Mouse (Mus musculus) midbrain, embryonic 12.5 days (tissue): ENCODE measurements around the gene Exoc3l4. TPM values are rescaled to one million over a fixed set of nuclear protein-coding genes. Genes with fewer than 3 reads are reported as not detected.

Experiments
- ATAC-seq: fragments of 200-750 bp; cut with Nextera tagmentation; 2 replicates; pipeline ENCODE4 v1.8.0; 2017; ENCODE audit warnings: low read depth, moderate TSS enrichment, moderate library complexity; ENCODE audit not compliant: low FRiP score
- H3K27ac ChIP-seq: fragments of 300-500 bp; sonication (generic); replicated peaks from 2 replicates; pipeline ENCODE4 v1.5.1; 2016; ENCODE audit warnings: mild to moderate bottlenecking
- H3K27me3 ChIP-seq: fragments of 300-500 bp; sonication (generic); 2 replicates; pipeline ENCODE4 v1.6.1; 2016; ENCODE audit warnings: mild to moderate bottlenecking
- H3K36me3 ChIP-seq: fragments of 300-500 bp; sonication (generic); 2 replicates; pipeline ENCODE4 v1.6.1; 2016
- H3K4me1 ChIP-seq: fragments of 300-500 bp; sonication (generic); 2 replicates; pipeline ENCODE4 v1.6.1; 2016
- H3K4me2 ChIP-seq: fragments of 300-500 bp; sonication (generic); replicated peaks from 2 replicates; pipeline ENCODE4 v1.6.1; 2016; ENCODE audit warnings: mild to moderate bottlenecking, moderate library complexity
- H3K4me3 ChIP-seq: fragments of 300-500 bp; sonication (generic); 2 replicates; pipeline ENCODE4 v1.5.1; 2016; ENCODE audit warnings: mild to moderate bottlenecking
- H3K9ac ChIP-seq: fragments of 300-500 bp; sonication (generic); replicated peaks from 2 replicates; pipeline ENCODE4 v1.6.1; 2016; ENCODE audit warnings: mild to moderate bottlenecking, moderate library complexity
- H3K9me3 ChIP-seq: fragments of 300-500 bp; sonication (generic); 2 replicates; pipeline ENCODE4 v1.6.1; 2016; ENCODE audit warnings: mild to moderate bottlenecking
- WGBS: fragments of 180-500 bp; shearing (Covaris S2); methylation state at CpG from one replicate; pipeline ENCODE4 v1.1.7; 2016; 5-methylcytosine and 5-hydroxymethylcytosine counted together
- polyA plus RNA-seq: library from polyadenylated mRNA; unstranded; fragments of >200 nt; fragmentation: Nextera tagmentation; extraction: Ambion mirVana; gene quantifications from 2 replicates; pipeline ENCODE4 v1.2.1, GENCODE M21; 2016

The Exoc3l4 gene
- polyA plus RNA-seq, 1 experiment from 2014 or later = 4.1 TPM

GRCm38 (mm10) chr12:111438850-111439249 is 22.0 kb downstream of the Exoc3l4 start:
- Histone ChIP-seq H3K9me3 (no peaks in the 10 kb centered on the region), H3K9ac (no peak overlapping the region)
- ATAC-seq = no peak

DNA sequence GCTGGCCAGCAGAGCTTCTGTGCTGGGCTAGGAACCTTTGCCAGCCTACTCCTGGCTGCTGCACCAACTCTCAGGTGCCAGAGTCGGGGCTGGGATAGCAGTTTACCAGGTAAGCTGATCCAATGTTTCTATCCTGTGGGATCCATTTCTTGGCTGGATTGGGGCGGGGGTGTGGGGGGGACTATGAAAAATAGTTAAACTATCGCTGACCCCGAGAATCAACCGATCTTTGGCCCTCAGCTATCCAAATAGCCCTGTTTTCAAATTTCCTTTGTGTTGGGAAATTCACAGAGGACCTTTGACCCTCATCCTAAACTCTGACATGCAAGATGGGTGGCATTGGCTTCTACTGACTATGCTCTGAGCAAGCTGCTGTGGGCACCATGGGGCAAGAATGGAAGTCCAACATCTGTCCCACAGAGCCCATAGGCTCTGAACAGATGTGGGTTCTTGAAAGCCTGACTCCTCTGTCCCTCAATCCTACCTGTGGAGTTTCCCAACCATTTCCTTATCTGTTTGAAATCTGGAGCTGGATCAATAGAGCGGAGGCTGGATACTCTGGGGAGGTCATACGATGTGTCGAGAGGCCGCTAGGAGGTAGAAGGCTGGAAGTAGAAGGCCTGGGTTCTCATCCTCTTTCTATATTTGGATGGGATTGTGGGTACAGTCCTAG is 24.0 kb downstream of the Exoc3l4 start:
- H3K27me3 ChIP-seq = peaks cover 88% of the 10 kb centered on the region
- 93% methylated on average over 9 of the region's 9 CpGs for WGBS
- H3K36me3 ChIP-seq = no peaks in the 10 kb centered on the region

More at GRCm38 (mm10) chr12:111438850-111439249, 22.0 kb downstream of the Exoc3l4 start:
- H3K4me1 ChIP-seq = peaks cover 18% of the 10 kb centered on the region
- H3K4me3 ChIP-seq = no peak overlapping the region
- H3K36me3 ChIP-seq = no peaks in the 10 kb centered on the region
- H3K27me3 ChIP-seq = peaks cover 84% of the 10 kb centered on the region
- H3K4me2 ChIP-seq = no peak overlapping the region
- 88% methylated on average over 6 of the region's 6 CpGs for WGBS
- no peak overlapping the region for H3K27ac ChIP-seq

DNA sequence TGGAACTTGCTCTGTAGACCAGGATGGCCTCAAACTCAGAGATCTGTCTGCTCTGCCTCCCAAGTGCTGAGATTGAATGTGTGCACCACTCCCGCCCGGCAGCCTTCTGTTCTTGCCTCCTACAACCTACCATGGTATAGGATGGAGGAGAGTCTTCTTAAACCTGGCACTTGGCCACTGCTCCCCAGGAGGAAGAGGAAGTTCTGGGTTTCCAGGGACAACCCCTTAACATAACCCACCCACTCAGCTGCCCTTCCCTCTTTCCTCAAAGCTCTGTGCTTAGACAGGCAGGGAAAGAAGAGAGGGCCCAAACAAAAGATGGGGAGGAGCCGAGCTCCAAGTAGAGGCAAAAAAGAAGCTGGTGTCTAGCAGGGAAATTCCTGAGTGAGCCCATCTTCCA is 24.7 kb downstream of the Exoc3l4 start:
- H3K9ac ChIP-seq = no peak overlapping the region
- peaks cover 91% of the 10 kb centered on the region for H3K27me3 ChIP-seq
- H3K36me3 ChIP-seq = no peaks in the 10 kb centered on the region
- H3K27ac ChIP-seq = no peak overlapping the region
- H3K4me1 ChIP-seq = peaks cover 27% of the 10 kb centered on the region
- ATAC-seq = no peak
- WGBS = 67% methylated on average over 3 of the region's 3 CpGs
- H3K9me3 ChIP-seq = no peaks in the 10 kb centered on the region
- H3K4me3 ChIP-seq = no peak overlapping the region
- no peak overlapping the region for H3K4me2 ChIP-seq

More for the DNA sequence above, 24.0 kb downstream of the Exoc3l4 start:
- H3K4me3 ChIP-seq = no peak overlapping the region
- no peak for ATAC-seq
- no peak overlapping the region for H3K27ac ChIP-seq
- no peak overlapping the region for H3K4me2 ChIP-seq
- H3K4me1 ChIP-seq = peaks cover 23% of the 10 kb centered on the region
- H3K9me3 ChIP-seq = no peaks in the 10 kb centered on the region
- no peak overlapping the region for H3K9ac ChIP-seq

DNA sequence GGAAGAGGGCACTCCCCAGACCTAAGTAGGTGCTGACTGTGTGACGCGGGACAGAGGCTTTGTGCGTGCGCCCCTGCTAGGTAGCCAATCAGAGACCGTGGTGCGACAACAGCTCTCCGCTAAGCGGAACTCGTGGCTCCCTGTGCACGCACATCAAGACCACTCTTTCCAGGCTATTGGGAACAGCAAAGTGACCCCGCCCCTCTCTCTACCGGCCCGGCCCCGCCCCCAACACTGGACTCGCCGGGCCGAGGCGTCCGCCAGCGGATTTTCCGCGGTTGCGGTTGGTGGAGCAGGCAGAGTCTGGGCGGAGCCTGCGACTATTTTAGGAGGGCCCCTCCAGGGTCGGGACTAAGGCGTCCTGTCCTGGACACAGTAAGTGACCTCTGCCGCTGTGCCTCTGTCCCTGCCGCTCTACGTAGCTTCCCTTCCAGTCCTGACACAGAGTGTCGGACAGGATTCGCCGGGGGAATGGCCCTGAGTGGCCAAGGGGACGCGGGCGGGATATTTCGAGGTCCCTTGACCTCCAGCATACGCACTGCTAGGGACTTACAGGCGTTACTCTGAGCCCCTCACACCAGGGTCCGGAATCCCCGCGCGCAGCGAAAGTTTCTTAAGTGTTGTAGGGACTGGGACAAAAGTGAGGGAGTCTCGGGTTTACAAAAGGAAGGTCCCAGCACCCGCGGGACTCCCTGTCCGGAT is 25.6 kb downstream of the Exoc3l4 start, which contains the start of gene Tnfaip2:
Tnfaip2 (plus strand) TSS at position 161 of the 702 bp plus-strand sequence.
- 0 out of 2 replicates have a peak within 1 kb of the TSS, but pooled peaks have one; percentile 17 for H3K9ac ChIP-seq
- WGBS = 1% methylated on average over 48 of the region's 48 CpGs
- H3K36me3 ChIP-seq = no peaks in the 10 kb centered on the region
- H3K4me2 ChIP-seq = peak within 1 kb of the TSS; percentile 71
- peak; percentile 88 for ATAC-seq
- H3K27ac ChIP-seq = no peak within 1 kb of the TSS
- H3K4me3 ChIP-seq = peak within 1 kb of the TSS; percentile 43
- H3K4me1 ChIP-seq = peaks cover 29% of the 10 kb centered on the region
- peaks cover 92% of the 10 kb centered on the region for H3K27me3 ChIP-seq
- no peaks in the 10 kb centered on the region for H3K9me3 ChIP-seq

DNA sequence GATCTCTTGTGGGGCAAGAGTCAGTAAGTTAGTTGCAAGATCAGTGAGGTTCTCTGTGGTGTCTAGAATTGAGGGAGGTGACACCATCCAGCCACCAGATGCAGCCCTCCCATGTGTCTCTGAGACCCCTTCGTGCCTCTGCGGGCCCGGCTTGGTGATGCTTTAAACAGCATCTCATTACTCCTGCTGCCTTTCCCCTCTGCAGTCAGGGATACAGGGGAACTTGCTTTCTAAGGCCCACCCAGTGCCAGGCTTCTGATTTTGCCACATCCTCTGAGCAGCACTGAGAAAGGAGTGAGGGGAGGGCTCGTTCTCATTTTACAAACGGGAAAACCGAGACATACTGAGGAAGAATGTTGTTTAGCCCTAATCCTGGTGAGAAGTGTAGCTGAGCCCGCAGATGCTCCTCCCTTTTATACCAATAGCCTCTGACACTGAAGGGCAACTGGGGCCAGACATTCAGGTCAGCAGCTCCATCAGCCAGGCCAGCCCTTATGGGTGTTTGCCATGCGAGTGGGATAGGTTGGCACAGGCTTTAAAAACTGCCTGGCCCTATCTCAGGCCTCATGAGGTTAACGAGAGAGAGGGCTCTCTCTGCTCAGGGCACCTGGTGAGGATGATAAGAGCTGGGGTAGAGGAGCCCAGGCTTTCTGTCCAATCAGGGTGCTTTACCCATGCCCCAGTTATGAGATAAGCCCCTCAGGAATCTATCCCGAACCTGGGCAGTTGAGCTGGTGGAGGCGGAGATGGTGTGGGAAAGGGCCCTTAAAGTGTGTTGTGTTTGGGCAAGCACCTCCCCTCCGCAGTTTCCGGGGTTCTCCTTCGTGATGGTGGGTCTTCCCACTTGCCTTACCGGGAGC is 26.4 kb downstream of the Exoc3l4 start:
- no peak for ATAC-seq
- Histone ChIP-seq H3K4me2 (peak overlapping the region; percentile 71), H3K27ac (no peak overlapping the region), H3K4me1 (peaks cover 29% of the 10 kb centered on the region), H3K9me3 (no peaks in the 10 kb centered on the region), H3K27me3 (peaks cover 92% of the 10 kb centered on the region), H3K36me3 (no peaks in the 10 kb centered on the region), H3K9ac (0 out of 2 replicates have a peak overlapping the region, but pooled peaks have one; percentile 17), H3K4me3 (peak overlapping the region; percentile 43)
- 8% methylated on average over 15 of the region's 15 CpGs for WGBS

DNA sequence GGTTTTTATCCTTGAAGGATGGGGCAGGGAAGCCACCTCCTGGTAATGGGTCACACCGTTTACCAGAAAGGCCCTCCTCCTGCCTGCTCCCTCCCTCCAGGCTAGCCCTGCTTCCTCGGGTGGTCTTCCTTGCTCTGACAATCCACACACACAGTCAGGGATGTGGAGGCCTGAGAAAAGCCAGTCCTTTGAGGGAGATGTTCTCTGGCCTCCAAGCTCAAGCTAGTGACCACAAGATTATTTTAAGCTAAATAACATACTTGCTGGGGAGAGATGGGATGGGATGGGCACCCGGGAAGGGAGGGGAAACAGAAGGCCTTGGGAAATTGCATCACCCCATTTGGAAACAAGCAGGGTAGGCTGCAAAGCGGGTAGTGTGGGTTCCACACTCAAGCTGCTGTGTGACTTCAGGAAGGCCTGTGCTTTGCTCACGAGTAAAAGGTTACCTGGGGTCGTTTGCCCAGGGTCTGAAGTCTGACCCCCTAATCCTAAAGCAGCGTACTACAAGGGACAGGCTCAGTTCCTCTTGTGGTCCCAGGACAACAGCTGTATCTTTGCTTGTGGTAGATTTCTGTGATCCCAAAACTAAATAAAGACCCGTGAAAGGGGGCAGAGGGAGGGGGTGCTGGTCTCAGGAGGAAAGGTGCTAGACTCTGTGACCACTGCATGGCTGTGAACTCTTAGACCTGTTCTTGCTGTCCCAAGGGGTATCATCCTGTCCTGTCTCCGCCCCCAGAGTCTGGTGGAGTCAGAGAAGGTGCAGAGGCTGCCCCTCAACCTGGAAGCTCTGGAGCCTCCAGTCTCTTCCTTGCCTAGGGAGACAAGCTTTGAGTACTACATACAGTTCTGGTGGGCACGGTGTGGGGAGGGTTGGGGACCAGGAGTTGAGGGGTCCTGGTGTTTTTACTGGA is 27.4 kb downstream of the Exoc3l4 start:
- Histone ChIP-seq H3K4me3 (no peak overlapping the region), H3K4me1 (peaks cover 33% of the 10 kb centered on the region), H3K9ac (no peak overlapping the region), H3K27me3 (peaks cover 97% of the 10 kb centered on the region), H3K4me2 (no peak overlapping the region), H3K9me3 (no peaks in the 10 kb centered on the region), H3K36me3 (no peaks in the 10 kb centered on the region), H3K27ac (no peak overlapping the region)
- ATAC-seq = no peak
- WGBS = 17% methylated on average over 10 of the region's 10 CpGs

DNA sequence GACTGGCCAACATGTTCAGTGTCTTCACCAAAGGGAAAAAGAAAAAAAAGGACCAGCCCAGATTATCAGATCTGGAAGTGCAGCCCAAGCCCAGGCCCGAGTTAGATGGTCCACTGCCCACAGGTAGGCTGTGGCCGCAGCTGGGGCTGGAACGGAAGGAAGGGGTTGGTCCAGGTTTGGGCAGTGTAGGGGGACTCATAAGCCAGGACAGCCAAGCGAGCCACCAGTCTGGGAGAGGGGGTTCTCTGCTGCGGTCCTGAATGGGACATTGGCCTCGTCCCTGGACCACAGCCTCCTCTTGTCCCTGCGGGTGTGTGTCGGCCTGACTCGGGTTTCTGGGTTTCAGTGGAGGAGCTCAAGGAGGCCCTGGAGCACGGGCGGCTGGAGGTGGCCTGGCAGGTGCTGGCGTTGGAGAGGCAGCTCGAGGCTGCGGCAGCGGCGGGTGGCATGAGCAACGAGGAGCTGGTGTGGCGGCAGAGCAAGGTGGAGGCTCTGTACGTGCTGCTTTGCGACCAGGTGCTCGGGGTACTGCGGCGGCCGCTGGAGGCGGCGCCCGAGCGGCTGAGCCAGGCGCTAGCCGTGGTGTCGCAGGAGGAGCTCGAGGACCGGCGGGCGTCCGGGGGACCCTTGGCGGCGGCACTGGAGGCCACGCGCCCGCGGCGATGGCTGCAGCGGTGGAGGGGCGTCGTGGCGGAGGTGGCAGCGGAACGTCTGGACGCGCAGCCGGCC is 28.5 kb downstream of the Exoc3l4 start:
- H3K9ac ChIP-seq = no peak overlapping the region
- no peaks in the 10 kb centered on the region for H3K36me3 ChIP-seq
- peaks cover 100% of the 10 kb centered on the region for H3K27me3 ChIP-seq
- no peaks in the 10 kb centered on the region for H3K9me3 ChIP-seq
- peak overlapping the region; percentile 23 for H3K4me3 ChIP-seq
- H3K27ac ChIP-seq = no peak overlapping the region
- ATAC-seq = no peak
- H3K4me1 ChIP-seq = peaks cover 33% of the 10 kb centered on the region
- H3K4me2 ChIP-seq = peak overlapping the region; percentile 35
- 2% methylated on average over 49 of the region's 52 CpGs for WGBS

DNA sequence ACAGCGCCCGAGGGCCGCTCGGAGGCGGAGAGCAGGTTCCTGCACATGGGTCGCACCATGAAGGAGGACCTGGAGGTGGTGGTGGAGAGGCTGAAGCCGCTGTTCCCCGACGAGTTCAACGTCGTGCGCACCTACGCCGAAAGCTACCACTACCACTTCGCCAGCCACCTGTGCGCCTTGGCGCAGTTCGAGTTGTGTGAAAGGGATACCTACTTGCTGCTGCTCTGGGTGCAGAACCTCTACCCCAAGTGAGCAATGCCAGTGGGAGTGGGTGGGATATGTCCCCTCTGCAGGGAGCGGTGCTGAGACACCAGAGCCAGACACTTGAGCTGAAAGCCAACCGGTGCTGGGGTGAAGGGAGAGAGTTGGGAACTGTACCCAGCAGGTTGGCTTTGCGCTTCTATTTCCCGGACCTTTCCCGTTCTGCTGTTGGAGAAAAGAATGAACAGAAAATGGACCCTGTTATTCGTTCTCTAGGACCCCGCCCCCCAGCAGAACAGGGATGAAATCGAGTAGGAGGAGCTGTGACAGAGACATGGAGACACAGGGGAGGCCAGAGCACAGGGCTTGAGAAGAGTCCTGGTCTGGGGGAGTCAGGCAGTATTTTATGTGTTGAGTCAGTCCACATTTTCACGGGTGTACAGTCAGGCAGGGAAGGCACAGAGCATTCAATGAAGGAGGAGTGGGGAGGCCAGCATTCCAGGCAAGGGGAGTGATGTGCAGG is 29.2 kb downstream of the Exoc3l4 start:
- Histone ChIP-seq H3K4me3 (peak overlapping the region; percentile 23), H3K27ac (no peak overlapping the region), H3K27me3 (peaks cover 100% of the 10 kb centered on the region), H3K9ac (no peak overlapping the region), H3K9me3 (no peaks in the 10 kb centered on the region), H3K4me2 (peak overlapping the region; percentile 35), H3K4me1 (peaks cover 33% of the 10 kb centered on the region), H3K36me3 (no peaks in the 10 kb centered on the region)
- WGBS = 5% methylated on average over 27 of the region's 27 CpGs
- ATAC-seq = no peak

DNA sequence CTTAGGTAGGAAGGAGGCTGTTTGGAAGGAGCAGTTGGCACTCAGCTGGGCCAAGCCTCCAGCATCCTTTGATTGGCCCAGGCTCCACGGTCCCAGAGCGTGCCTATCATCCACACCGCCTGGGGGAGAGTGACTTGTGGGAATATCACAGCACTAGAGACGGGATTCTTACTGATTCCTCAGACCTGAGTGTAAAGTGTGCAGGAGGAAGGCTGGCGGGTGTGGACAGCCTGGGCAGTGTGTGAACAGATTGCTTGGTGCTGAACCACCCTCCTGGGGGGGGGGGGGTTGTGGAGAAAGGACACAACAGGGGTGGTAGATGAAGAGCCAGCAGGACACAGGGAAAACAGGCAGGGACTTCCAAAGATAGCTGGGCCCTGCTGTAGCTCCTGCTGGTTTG is 29.9 kb downstream of the Exoc3l4 start:
- H3K27ac ChIP-seq = no peak overlapping the region
- no peak for ATAC-seq
- WGBS = 20% methylated on average over 5 of the region's 5 CpGs
- no peak overlapping the region for H3K4me3 ChIP-seq
- peaks cover 100% of the 10 kb centered on the region for H3K27me3 ChIP-seq
- no peak overlapping the region for H3K9ac ChIP-seq
- H3K36me3 ChIP-seq = no peaks in the 10 kb centered on the region
- H3K4me1 ChIP-seq = peaks cover 30% of the 10 kb centered on the region
- H3K9me3 ChIP-seq = no peaks in the 10 kb centered on the region
- H3K4me2 ChIP-seq = no peak overlapping the region

DNA sequence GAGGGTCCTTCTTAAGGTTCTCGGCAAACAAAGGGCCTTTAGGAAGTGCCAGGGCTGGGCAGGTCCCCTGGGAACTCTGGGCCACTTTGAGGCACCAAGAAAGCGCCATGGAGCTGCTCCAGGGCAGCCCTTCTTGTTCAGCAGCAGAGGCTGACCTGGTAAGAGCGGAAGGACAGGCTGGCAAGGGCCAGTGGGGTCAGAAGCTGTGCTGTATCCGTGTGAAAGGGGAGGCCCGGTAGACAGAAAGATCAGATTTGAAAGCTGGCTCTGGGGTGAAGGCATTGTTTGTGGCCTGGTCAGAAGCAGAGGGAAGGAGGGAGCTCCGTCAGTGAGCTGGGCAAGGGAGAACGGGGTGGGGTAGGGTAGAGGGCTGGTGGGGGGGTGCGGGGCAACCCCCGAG is 30.5 kb downstream of the Exoc3l4 start:
- Histone ChIP-seq H3K36me3 (no peaks in the 10 kb centered on the region), H3K27ac (no peak overlapping the region), H3K4me3 (no peak overlapping the region), H3K9ac (no peak overlapping the region), H3K27me3 (peaks cover 100% of the 10 kb centered on the region), H3K9me3 (no peaks in the 10 kb centered on the region), H3K4me1 (peaks cover 24% of the 10 kb centered on the region), H3K4me2 (no peak overlapping the region)
- ATAC-seq = no peak
- WGBS = 14% methylated on average over 9 of the region's 9 CpGs
